Mouse (Mus musculus): ENCODE measurements around the gene Esrp2. TPM values are rescaled to one million over a fixed set of nuclear protein-coding genes. Genes with fewer than 3 reads are reported as not detected.

Gene Esrp2
- total RNA-seq, 2 experiments from 2014 or later: not detected

- no peak for ATAC-seq (ENCODE audit: poor library complexity, severe bottlenecking)
These were observed 9.7 kb downstream of the Esrp2 start for GRCm38 (mm10) chr8:106127054-106127453.

- ATAC-seq (ENCODE audit: poor library complexity, severe bottlenecking): no peak
These were observed 10.7 kb downstream of the Esrp2 start for GRCm38 (mm10) chr8:106126055-106126454.

- no peak for ATAC-seq (ENCODE audit: poor library complexity, severe bottlenecking)
These were observed 13.3 kb downstream of the Esrp2 start for GRCm38 (mm10) chr8:106123443-106123842.

- peak; percentile 67 for ATAC-seq (ENCODE audit: poor library complexity, severe bottlenecking)
These were observed 20.9 kb downstream of the Esrp2 start for GRCm38 (mm10) chr8:106115897-106116296.

- ATAC-seq (ENCODE audit: poor library complexity, severe bottlenecking): no peak
These were observed 24.3 kb downstream of the Esrp2 start for GRCm38 (mm10) chr8:106112514-106112913.

- ATAC-seq (ENCODE audit: poor library complexity, severe bottlenecking): no peak
These were observed 24.7 kb downstream of the Esrp2 start for GRCm38 (mm10) chr8:106112041-106112440.

- no peak for ATAC-seq (ENCODE audit: poor library complexity, severe bottlenecking)
These were observed 28.0 kb downstream of the Esrp2 start for GRCm38 (mm10) chr8:106108729-106109128.

GRCm38 (mm10) chr8:106108080-106108479 lies 28.7 kb downstream of the Esrp2 start:
- no peak for ATAC-seq (ENCODE audit: poor library complexity, severe bottlenecking)

GRCm38 (mm10) chr8:106106193-106106592 lies 30.6 kb downstream of the Esrp2 start:
- peak; percentile 88 for ATAC-seq (ENCODE audit: poor library complexity, severe bottlenecking)

- ATAC-seq (ENCODE audit: poor library complexity, severe bottlenecking): no peak
These were observed 32.9 kb downstream of the Esrp2 start for GRCm38 (mm10) chr8:106103888-106104287.

GRCm38 (mm10) chr8:106102321-106102720 lies 34.5 kb downstream of the Esrp2 start:
- no peak for ATAC-seq (ENCODE audit: poor library complexity, severe bottlenecking)

Other genes starting within 250 kb of the Esrp2 start
- gene Nrn1l, start 243.4 kb downstream of the Esrp2 start, total RNA-seq (2015): 0.42 TPM in 1 of 2 replicates, not detected in the other
- gene Nrn1l, start 243.4 kb downstream of the Esrp2 start, total RNA-seq (2017): not detected in 2 replicates
- 8.6 and 9.7 TPM in 2 replicates for gene Pskh1, start 236.5 kb downstream of the Esrp2 start, total RNA-seq (2015)
- 10.7 and 13.3 TPM in 2 replicates for gene Pskh1, start 236.5 kb downstream of the Esrp2 start, total RNA-seq (2017)
- 1.3 and 2.0 TPM in 2 replicates for gene Ctrl, start 203.1 kb downstream of the Esrp2 start, total RNA-seq (2015)
- 0.55 and 1.1 TPM in 2 replicates for gene Ctrl, start 203.1 kb downstream of the Esrp2 start, total RNA-seq (2017)
- 164 and 185 TPM in 2 replicates for gene Psmb10, start 198.5 kb downstream of the Esrp2 start, total RNA-seq (2015)
- 56.1 and 63.6 TPM in 2 replicates for gene Psmb10, start 198.5 kb downstream of the Esrp2 start, total RNA-seq (2017)
- 0.23 TPM in 1 of 2 replicates, not detected in the other for gene Lcat, start 193.6 kb downstream of the Esrp2 start, total RNA-seq (2015)
- 0.45 TPM in 1 of 2 replicates, not detected in the other for gene Lcat, start 193.6 kb downstream of the Esrp2 start, total RNA-seq (2017)
- 2.9 and 5.9 TPM in 2 replicates for gene Slc12a4, start 170.9 kb downstream of the Esrp2 start, total RNA-seq (2015)
- gene Slc12a4, start 170.9 kb downstream of the Esrp2 start, total RNA-seq (2017): 2.1 and 9.4 TPM in 2 replicates
- not detected in 2 replicates for gene Dpep3, start 157.5 kb downstream of the Esrp2 start, total RNA-seq (2015)
- gene Dpep3, start 157.5 kb downstream of the Esrp2 start, total RNA-seq (2017): not detected in 2 replicates
- gene Dus2, start 145.6 kb downstream of the Esrp2 start, total RNA-seq (2015): 3.8 and 4.3 TPM in 2 replicates
- gene Dus2, start 145.6 kb downstream of the Esrp2 start, total RNA-seq (2017): 6.0 and 6.9 TPM in 2 replicates
- 0.20 TPM in 1 of 2 replicates, not detected in the other for gene Dpep2nb, start 131.0 kb downstream of the Esrp2 start, total RNA-seq (2015)
- not detected in 2 replicates for gene Dpep2nb, start 131.0 kb downstream of the Esrp2 start, total RNA-seq (2017)
- 8.8 and 9.6 TPM in 2 replicates for gene Ddx28, start 125.1 kb downstream of the Esrp2 start, total RNA-seq (2015)
- gene Ddx28, start 125.1 kb downstream of the Esrp2 start, total RNA-seq (2017): 13.7 and 13.9 TPM in 2 replicates
- 104 and 108 TPM in 2 replicates for gene Nfatc3, start 78.1 kb downstream of the Esrp2 start, total RNA-seq (2015)
- 26.5 and 38.4 TPM in 2 replicates for gene Nfatc3, start 78.1 kb downstream of the Esrp2 start, total RNA-seq (2017)
- 13.8 and 15.8 TPM in 2 replicates for gene Pla2g15, start 13.4 kb upstream of the Esrp2 start, total RNA-seq (2015)
- 12.9 and 15.8 TPM in 2 replicates for gene Pla2g15, start 13.4 kb upstream of the Esrp2 start, total RNA-seq (2017)
- 9.7 and 10.3 TPM in 2 replicates for gene Slc7a6, start 31.9 kb upstream of the Esrp2 start, total RNA-seq (2015)
- 7.6 and 9.4 TPM in 2 replicates for gene Slc7a6, start 31.9 kb upstream of the Esrp2 start, total RNA-seq (2017)
- gene Slc7a6os, start 74.0 kb upstream of the Esrp2 start, total RNA-seq (2015): 34.1 and 36.0 TPM in 2 replicates
- 24.8 and 34.4 TPM in 2 replicates for gene Slc7a6os, start 74.0 kb upstream of the Esrp2 start, total RNA-seq (2017)
- gene Prmt7, start 74.0 kb upstream of the Esrp2 start, total RNA-seq (2015): 2.7 and 3.7 TPM in 2 replicates
- 10.3 and 11.6 TPM in 2 replicates for gene Prmt7, start 74.0 kb upstream of the Esrp2 start, total RNA-seq (2017)
- 0.09 and 0.16 TPM in 2 replicates for gene Smpd3, start 201.0 kb upstream of the Esrp2 start, total RNA-seq (2015)
- 0.07 and 0.24 TPM in 2 replicates for gene Smpd3, start 201.0 kb upstream of the Esrp2 start, total RNA-seq (2017)

All from megakaryocyte, adult 5-6 weeks (primary cell).